In genomic region chr19:57363538-57363937, GRCm38 (mm10) we compare ENCODE assay signal across 7 mouse cellular contexts. TPM values are rescaled to one million over a fixed set of nuclear protein-coding genes. Genes with fewer than 3 reads are reported as not detected.
DNase-seq lines count a peak whose midpoint lies in the region; ATAC-seq lines count a peak whose summit lies in the region.

No protein-coding gene starts in this region.

- H3K9me3 ChIP-seq in lung, embryonic 15.5 days: no peaks in the 10 kb centered on the region
- no peaks in the 10 kb centered on the region for H3K9me3 ChIP-seq in forebrain, embryonic 16.5 days (ENCODE audit: control insufficient read depth, low read length)
- no peaks in the 10 kb centered on the region for H3K9me3 ChIP-seq in liver, embryonic 12.5 days (replicated peaks)
- H3K9me3 ChIP-seq in stomach, embryonic 16.5 days (replicated peaks; ENCODE audit: control insufficient read depth, low read length): no peaks in the 10 kb centered on the region

- H3K9ac ChIP-seq in lung, embryonic 15.5 days: 0 out of 2 replicates have a peak overlapping the region, but pooled peaks have one; percentile 10
- no peak overlapping the region for H3K9ac ChIP-seq in forebrain, embryonic 16.5 days (replicated peaks; ENCODE audit: low read depth, low read length)
- peak overlapping the region; percentile 50; the same call in 1 of the 2 replicates for H3K9ac ChIP-seq in liver, embryonic 12.5 days
- H3K9ac ChIP-seq in stomach, embryonic 16.5 days (ENCODE audit: low read length): no peak overlapping the region

- no peak overlapping the region for H3K4me3 ChIP-seq in lung, embryonic 15.5 days
- H3K4me3 ChIP-seq in forebrain, embryonic 16.5 days (replicated peaks; ENCODE audit: low read length): peak overlapping the region; percentile 10
- H3K4me3 ChIP-seq in liver, embryonic 12.5 days: peak overlapping the region; percentile 95; the same call in 1 of the 2 replicates
- peak overlapping the region; percentile 26 for H3K4me3 ChIP-seq in stomach, embryonic 16.5 days (replicated peaks; ENCODE audit: low read length)

- ATAC-seq in lung, embryonic 15.5 days (ENCODE audit: borderline replicate concordance, extremely low read depth, low FRiP score, low TSS enrichment): no peak
- ATAC-seq in forebrain, embryonic 16.5 days: no peak
- no peak for ATAC-seq in liver, embryonic 12.5 days
- ATAC-seq in stomach, embryonic 16.5 days (ENCODE audit: insufficient read depth, low FRiP score): no peak

- peaks cover 71% of the 10 kb centered on the region for H3K4me1 ChIP-seq in lung, embryonic 15.5 days
- H3K4me1 ChIP-seq in forebrain, embryonic 16.5 days (replicated peaks; ENCODE audit: control insufficient read depth, insufficient read depth, low read length): peaks cover 65% of the 10 kb centered on the region
- H3K4me1 ChIP-seq in liver, embryonic 12.5 days: peaks cover 81% of the 10 kb centered on the region
- peaks cover 53% of the 10 kb centered on the region for H3K4me1 ChIP-seq in stomach, embryonic 16.5 days (ENCODE audit: control insufficient read depth, insufficient read depth, low read length)

- H3K27me3 ChIP-seq in lung, embryonic 15.5 days: no peaks in the 10 kb centered on the region
- no peaks in the 10 kb centered on the region for H3K27me3 ChIP-seq in forebrain, embryonic 16.5 days (replicated peaks; ENCODE audit: control insufficient read depth, insufficient read depth, low read length)
- H3K27me3 ChIP-seq in liver, embryonic 12.5 days (replicated peaks): no peaks in the 10 kb centered on the region
- H3K27me3 ChIP-seq in stomach, embryonic 16.5 days (ENCODE audit: control insufficient read depth, insufficient read depth, low read length): no peaks in the 10 kb centered on the region

- no peak overlapping the region for H3K27ac ChIP-seq in lung, embryonic 15.5 days
- H3K27ac ChIP-seq in forebrain, embryonic 16.5 days (ENCODE audit: low read length): no peak overlapping the region; the same call in 1 of the 2 replicates
- peak overlapping the region; percentile 65 for H3K27ac ChIP-seq in liver, embryonic 12.5 days
- H3K27ac ChIP-seq in stomach, embryonic 16.5 days (ENCODE audit: low read length): peak overlapping the region; percentile 34; the same call in 1 of the 2 replicates

- H3K36me3 ChIP-seq in lung, embryonic 15.5 days: no peaks in the 10 kb centered on the region
- no peaks in the 10 kb centered on the region for H3K36me3 ChIP-seq in forebrain, embryonic 16.5 days (ENCODE audit: control insufficient read depth, insufficient read depth)
- H3K36me3 ChIP-seq in liver, embryonic 12.5 days: peaks cover 3% of the 10 kb centered on the region
- H3K36me3 ChIP-seq in stomach, embryonic 16.5 days (ENCODE audit: control insufficient read depth, insufficient read depth, low read length): no peaks in the 10 kb centered on the region

- 78% methylated on average over 7 of the region's 7 CpGs for WGBS in lung, embryonic 15.5 days
- WGBS in forebrain, embryonic 16.5 days: 93% methylated on average over 7 of the region's 7 CpGs
- 81% methylated on average over 7 of the region's 7 CpGs for WGBS in liver, embryonic 12.5 days (ENCODE audit: insufficient replicate concordance)
- whole genome bisulfite sequencing in stomach, embryonic 16.5 days: 83% methylated on average over 7 of the region's 7 CpGs

- H3K4me2 ChIP-seq in lung, embryonic 15.5 days: peak overlapping the region; percentile 68
- peak overlapping the region; percentile 37 for H3K4me2 ChIP-seq in forebrain, embryonic 16.5 days (ENCODE audit: low read length)
- peak overlapping the region; percentile 83 for H3K4me2 ChIP-seq in liver, embryonic 12.5 days
- H3K4me2 ChIP-seq in stomach, embryonic 16.5 days (ENCODE audit: low read depth, low read length): peak overlapping the region; percentile 61

- no peak for DNase-seq in lung, postnatal 25 days (ENCODE audit: low spot score)
- no peak for DNase-seq in cerebellum, postnatal 10 days
- no peak for DNase-seq in layer of hippocampus, postnatal 10 days (ENCODE audit: low spot score in 2 of 2)

RNA-seq across cellular contexts. Expression of gene Fam160b1, which starts 3.1 kb away (rescaled TPM):
- polyA plus RNA-seq in lung, embryonic 15.5 days (2015; fragmentation: Nextera tagmentation; extraction: Ambion mirVana): 14.0 and 15.0 TPM in 2 replicates
- 14.7 and 18.6 TPM in 2 replicates for polyA plus RNA-seq in forebrain, embryonic 16.5 days (2015; fragmentation: Nextera tagmentation; extraction: Ambion mirVana)
- polyA plus RNA-seq in liver, embryonic 12.5 days (2016; fragmentation: Nextera tagmentation; extraction: Ambion mirVana): 9.2 and 9.5 TPM in 2 replicates
- 11.6 and 12.4 TPM in 2 replicates for polyA plus RNA-seq in stomach, embryonic 16.5 days (2015; fragmentation: Nextera tagmentation; extraction: Ambion mirVana)
- total RNA-seq in layer of hippocampus, postnatal 10 days (2021): 10 to 100 TPM; 21.5 to 23.1 TPM

RNA-seq across cellular contexts. Expression of gene Ablim1, which starts 48.8 kb away (rescaled TPM):
- polyA plus RNA-seq in lung, embryonic 15.5 days (2015; fragmentation: Nextera tagmentation; extraction: Ambion mirVana): 39.3 and 48.2 TPM in 2 replicates
- 47.1 and 48.5 TPM in 2 replicates for polyA plus RNA-seq in forebrain, embryonic 16.5 days (2015; fragmentation: Nextera tagmentation; extraction: Ambion mirVana)
- 6.1 and 7.8 TPM in 2 replicates for polyA plus RNA-seq in liver, embryonic 12.5 days (2016; fragmentation: Nextera tagmentation; extraction: Ambion mirVana)
- 66.5 and 85.4 TPM in 2 replicates for polyA plus RNA-seq in stomach, embryonic 16.5 days (2015; fragmentation: Nextera tagmentation; extraction: Ambion mirVana)
- 10 to 100 TPM; 81.9 to 87.6 TPM for total RNA-seq in layer of hippocampus, postnatal 10 days (2021)

Comparison
In these comparisons a context has a peak if more than half of its experiments do, and no peak if none do; other contexts are left out.
1. H3K27ac ChIP-seq: peak in liver, embryonic 12.5 days (single experiment) and stomach, embryonic 16.5 days (single experiment); none in lung, embryonic 15.5 days (single experiment) and forebrain, embryonic 16.5 days (single experiment).
2. H3K9ac ChIP-seq: peak in lung, embryonic 15.5 days (single experiment) and liver, embryonic 12.5 days (single experiment); none in forebrain, embryonic 16.5 days (single experiment) and stomach, embryonic 16.5 days (single experiment).
3. Peak in every context shown above with its lines, with median percentiles within 50 percentile points of each other: H3K4me2 ChIP-seq.